Mouse (Mus musculus) olfactory bulb, adult 2 months (tissue): Measurements from ENCODE around the gene Krtap3-1. TPM values are rescaled to one million over a fixed set of nuclear protein-coding genes. Genes with fewer than 3 reads are reported as not detected.
"Not testable (repeated sequence)": the region's sequence is repeated elsewhere in the genome, so short reads cannot be mapped to it uniquely, and the experiment has no call there.

ENCODE experiments used
- H3K27ac ChIP-seq: fragments of 200-500 bp; 2 replicates; pipeline ENCODE4 v1.5.1; 2012; ENCODE audit warnings: low read depth, low read length; ENCODE audit not compliant: insufficient read depth
- H3K4me1 ChIP-seq: fragments of 200-500 bp; 2 replicates; pipeline ENCODE4 v1.6.1; 2012; ENCODE audit warnings: low read length; ENCODE audit not compliant: control insufficient read depth, insufficient read depth
- H3K4me3 ChIP-seq: fragments of 200-500 bp; 2 replicates; pipeline ENCODE4 v1.5.1; 2012; ENCODE audit warnings: mild to moderate bottlenecking, low read depth, low read length, moderate library complexity; ENCODE audit not compliant: insufficient read depth
- CTCF ChIP-seq: fragments of 200-500 bp; IDR thresholded peaks from 2 replicates; pipeline ENCODE4 v1.5.1; 2012; ENCODE audit warnings: low read depth, mild to moderate bottlenecking, low read length, moderate library complexity; ENCODE audit not compliant: insufficient read depth
- POLR2A ChIP-seq: fragments of 200-500 bp; IDR thresholded peaks from 2 replicates; pipeline ENCODE4 v1.6.1; 2012; ENCODE audit warnings: mild to moderate bottlenecking, low read depth, low read length, moderate library complexity; ENCODE audit not compliant: insufficient read depth
- WGBS: fragments of 180-500 bp; shearing (Covaris S2); methylation state at CpG from one replicate; pipeline ENCODE4 v1.1.7; 2018; 5-methylcytosine and 5-hydroxymethylcytosine counted together
- polyA plus RNA-seq: library from polyadenylated mRNA; stranded (reverse); fragments of >200 nt; gene quantifications from 2 replicates; pipeline ENCODE4 v1.2.4, GENCODE M21; 2012; ENCODE audit warnings: low replicate concordance; ENCODE audit not compliant: missing spikeins, insufficient read depth, insufficient read length

Gene Krtap3-1
- not detected in 2 replicates for polyA plus RNA-seq

DNA sequence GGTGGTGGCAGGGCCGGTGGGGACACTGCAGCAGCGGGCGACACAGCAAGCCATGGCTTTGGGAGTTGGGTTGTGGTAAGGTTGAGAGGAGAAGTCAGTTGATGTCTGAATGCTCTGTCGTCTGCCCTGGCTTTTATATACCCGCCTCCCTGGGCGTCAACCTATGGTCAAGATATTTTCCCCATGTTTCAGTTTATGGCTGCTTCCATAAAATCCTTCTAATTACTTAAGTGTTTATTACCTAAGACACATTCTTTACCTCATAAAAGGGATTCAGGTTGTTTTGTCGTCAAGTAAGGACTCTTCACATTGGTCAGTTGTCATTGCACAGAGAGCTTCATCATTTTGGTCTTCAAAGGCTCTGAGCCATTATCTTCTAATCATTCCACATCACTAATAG, at the start of gene Krtap3-1:
TSS of gene Krtap3-1 (minus strand) at position 101 of the 400 bp plus-strand sequence.
- H3K4me1 ChIP-seq = no peaks in the 10 kb centered on the region
- TF ChIP-seq POLR2A (no peak), CTCF (no peak)
- no peak within 1 kb of the TSS for H3K27ac ChIP-seq
- no peak within 1 kb of the TSS for H3K4me3 ChIP-seq
- 93% methylated on average over 7 of the region's 7 CpGs for WGBS

DNA sequence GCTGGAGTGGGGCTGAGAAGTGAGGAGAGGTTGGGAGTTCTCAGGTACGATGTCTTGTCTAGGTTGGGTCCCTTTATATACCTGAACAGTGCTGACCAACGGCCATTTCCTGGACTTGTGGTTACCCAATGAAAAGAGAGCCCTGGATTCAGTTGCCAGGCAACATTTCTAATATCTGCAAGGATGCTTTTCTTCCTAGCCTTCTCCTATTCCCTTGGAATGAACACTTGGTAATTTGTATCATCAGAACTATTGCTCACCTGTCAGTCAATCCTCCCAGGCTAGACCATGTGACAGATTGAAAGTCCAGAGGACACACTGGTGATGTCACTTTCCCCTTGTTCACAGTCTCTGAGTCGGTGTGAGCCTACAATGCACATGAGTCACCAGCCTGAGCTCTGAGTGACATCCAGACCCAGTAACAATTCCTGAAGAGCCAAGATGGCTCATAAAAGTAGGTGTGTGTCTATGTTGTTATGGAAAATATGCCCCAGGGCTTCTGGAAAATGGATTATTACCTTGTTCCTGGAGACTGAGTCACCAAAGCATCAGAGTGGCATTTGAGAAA, 48.5 kb upstream of the Krtap3-1 start, which contains the start of gene Krtap2-4:
TSS of gene Krtap2-4 (minus strand) at position 51 of the 568 bp plus-strand sequence.
- no peak within 1 kb of the TSS for H3K4me3 ChIP-seq
- 54% methylated on average over 3 of the region's 3 CpGs for WGBS
- H3K4me1 ChIP-seq = no peaks in the 10 kb centered on the region
- no peak within 1 kb of the TSS for H3K27ac ChIP-seq
- TF ChIP-seq POLR2A = no peak
- no peak for TF ChIP-seq CTCF

DNA sequence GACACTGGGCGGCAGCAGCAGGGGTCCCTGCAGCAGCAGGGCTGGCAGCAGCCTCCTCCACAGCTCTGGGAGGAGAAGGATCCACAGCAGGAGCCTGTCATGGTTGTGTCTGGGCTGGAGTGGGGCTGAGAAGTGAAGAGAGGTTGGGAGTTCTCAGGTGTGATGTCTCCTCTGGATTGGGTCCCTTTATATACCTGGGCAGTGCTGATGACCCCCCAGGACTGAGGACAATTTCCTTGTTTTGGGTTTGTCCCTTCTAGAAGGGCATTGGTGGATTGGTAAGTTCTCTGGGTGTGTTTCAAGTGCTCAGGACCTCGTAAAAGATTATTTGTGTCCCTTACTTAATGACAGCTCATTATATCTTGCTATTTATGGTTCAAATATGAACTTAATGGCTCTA, 43.7 kb upstream of the Krtap3-1 start, which contains the start of gene Gm11937:
TSS of gene Gm11937 (minus strand) at position 101 of the 400 bp plus-strand sequence.
- not testable (repeated sequence) for H3K27ac ChIP-seq
- 89% methylated on average over 1 of the region's 2 CpGs for WGBS

DNA sequence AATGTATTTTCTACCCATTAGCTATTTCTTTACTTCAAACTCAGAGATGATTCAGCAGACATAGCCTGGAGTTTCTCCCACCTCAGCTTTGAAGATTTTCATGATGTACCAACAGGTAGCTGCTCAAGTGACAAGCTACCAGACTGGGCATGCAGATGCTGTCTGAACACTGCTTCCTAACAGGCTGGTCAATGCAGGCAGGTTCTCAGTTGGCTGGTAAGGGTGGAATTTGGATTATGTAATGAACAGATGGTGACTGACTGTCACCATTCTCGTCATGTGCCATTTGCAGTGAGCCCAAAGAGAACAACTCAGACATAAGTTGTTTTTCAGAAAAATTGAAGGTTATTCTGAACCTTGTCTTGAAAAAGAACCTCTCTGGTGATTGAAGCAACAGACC, 42.7 kb upstream of the Krtap3-1 start:
- Histone ChIP-seq H3K27ac (no peak overlapping the region), H3K4me3 (no peak overlapping the region), H3K4me1 (no peaks in the 10 kb centered on the region)
- WGBS = 83% methylated on average over 1 of the region's 1 CpGs
- TF ChIP-seq POLR2A = no peak

More for the DNA sequence above, 43.7 kb upstream of the Krtap3-1 start, which contains the start of gene Gm11937:
- not testable (repeated sequence) for H3K4me3 ChIP-seq, H3K4me1 ChIP-seq

DNA sequence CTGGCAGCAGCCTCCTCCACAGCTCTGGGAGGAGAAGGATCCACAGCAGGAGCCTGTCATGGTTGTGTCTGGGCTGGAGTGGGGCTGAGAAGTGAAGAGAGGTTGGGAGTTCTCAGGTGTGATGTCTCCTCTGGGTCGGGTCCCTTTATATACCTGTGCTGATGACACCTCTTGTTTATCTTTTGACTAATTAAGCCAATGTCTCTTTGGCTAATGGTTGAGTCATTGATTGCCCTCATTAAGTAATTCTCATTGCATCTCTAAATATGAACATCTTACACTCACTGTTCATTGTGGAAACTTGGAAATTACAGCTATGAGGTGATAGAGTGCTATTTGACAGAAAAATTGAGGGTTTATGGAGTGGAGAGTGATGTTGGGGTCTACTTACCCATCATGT, 36.8 kb upstream of the Krtap3-1 start, which contains the start of gene Gm11938:
TSS of gene Gm11938 (minus strand) at position 101 of the 400 bp plus-strand sequence.
- H3K4me1 ChIP-seq, H3K4me3 ChIP-seq, H3K27ac ChIP-seq: not testable (repeated sequence)
- 70% methylated on average over 1 of the region's 1 CpGs for WGBS

DNA sequence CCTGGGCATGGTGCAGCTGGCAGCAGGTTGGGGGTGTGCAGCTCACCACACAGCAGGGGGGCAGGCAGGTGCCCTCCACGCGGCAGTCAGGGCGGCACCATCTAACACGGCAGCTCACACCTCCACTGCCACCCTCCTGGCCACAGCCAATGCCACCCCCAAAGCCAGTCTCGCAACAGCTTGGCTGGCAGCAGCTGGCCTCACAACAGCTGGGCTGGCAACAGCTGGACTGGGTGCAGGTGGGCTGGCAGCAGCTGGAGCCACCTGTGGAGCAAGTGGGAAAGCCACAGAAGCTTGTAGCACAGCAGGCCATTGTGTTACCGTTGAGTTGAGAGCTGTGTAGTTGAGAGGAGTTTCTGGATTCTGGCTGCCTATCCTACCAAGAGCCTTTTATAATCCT, 31.3 kb upstream of the Krtap3-1 start, which contains the start of gene Krtap9-3:
TSS of gene Krtap9-3 (minus strand) at position 364 of the 400 bp plus-strand sequence.
- not testable (repeated sequence) for H3K4me3 ChIP-seq, H3K4me1 ChIP-seq, H3K27ac ChIP-seq
- WGBS = 80% methylated on average over 6 of the region's 6 CpGs

DNA sequence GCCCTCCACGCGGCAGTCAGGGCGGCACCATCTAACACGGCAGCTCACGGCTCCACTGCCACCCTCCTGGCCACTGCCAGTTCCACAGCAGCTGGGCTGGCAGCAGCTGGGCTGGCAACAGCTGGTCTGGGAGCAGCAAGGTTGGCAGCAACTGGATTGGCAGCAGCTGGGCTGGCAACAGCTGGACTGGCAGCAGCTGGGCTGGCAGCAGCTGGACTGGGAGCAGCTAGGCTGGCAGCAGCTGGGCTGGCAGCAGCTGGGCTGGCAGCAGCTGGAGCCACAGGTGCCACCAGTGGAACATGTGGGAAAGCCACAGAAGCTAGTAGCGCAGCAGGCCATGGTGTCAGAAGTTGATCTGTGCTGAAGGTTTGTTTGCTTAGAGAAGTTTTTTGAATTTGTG, 24.6 kb upstream of the Krtap3-1 start, which contains the start of gene Krtap1-3:
TSS of gene Krtap1-3 (minus strand) at position 359 of the 400 bp plus-strand sequence.
- Histone ChIP-seq H3K27ac (no peak within 1 kb of the TSS), H3K4me1 (no peaks in the 10 kb centered on the region), H3K4me3 (no peak within 1 kb of the TSS)
- WGBS = 82% methylated on average over 6 of the region's 6 CpGs
- TF ChIP-seq POLR2A = no peak
- TF ChIP-seq CTCF = no peak

DNA sequence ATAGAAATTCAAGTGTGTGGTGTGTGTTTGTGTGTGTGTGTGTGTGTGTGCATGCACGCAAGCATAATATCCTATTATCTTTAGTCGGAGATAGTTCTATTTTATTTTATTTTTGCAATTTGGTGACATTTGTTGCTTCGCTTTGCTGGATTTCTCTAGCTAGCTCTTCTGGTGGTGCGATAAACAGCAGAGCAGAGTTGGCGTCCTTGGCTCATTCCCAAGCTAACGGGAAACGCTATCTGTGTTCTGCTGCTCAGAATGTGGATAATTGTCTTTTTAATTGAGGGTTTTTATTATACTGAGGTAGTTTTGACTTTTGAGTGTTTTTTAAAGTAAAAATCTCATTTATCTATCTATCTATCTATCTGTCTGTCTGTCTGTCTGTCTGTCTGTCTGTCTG, 18.7 kb upstream of the Krtap3-1 start:
- Histone ChIP-seq H3K27ac (no peak overlapping the region), H3K4me3 (no peak overlapping the region), H3K4me1 (peaks cover 8% of the 10 kb centered on the region)
- 48% methylated on average over 7 of the region's 7 CpGs for WGBS
- TF ChIP-seq CTCF (no peak), POLR2A (no peak)

DNA sequence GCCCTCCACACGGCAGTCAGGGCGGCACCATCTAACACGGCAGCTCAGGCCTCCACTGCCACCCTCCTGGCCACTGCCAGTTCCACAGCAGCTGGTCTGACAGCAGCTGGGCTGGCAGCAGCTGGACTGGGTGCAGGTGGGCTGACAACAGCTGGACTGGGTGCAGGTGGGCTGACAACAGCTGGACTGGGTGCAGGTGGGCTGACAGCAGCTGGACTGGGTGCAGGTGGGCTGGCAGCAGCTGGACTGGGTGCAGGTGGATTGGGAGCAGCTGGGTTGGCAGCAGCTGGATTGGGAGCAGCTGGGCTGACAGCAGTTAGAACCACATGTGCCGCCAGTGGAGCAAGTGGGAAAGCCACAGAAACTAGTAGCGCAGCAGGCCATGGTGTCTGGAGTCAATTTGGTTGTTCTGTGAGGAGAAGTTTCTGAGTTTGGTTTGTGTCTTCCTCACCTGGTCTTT, 16.8 kb upstream of the Krtap3-1 start, which contains the start of gene Krtap1-4:
TSS of gene Krtap1-4 (minus strand) at position 410 of the 460 bp plus-strand sequence.
- Histone ChIP-seq H3K27ac (no peak within 1 kb of the TSS), H3K4me3 (no peak within 1 kb of the TSS), H3K4me1 (peaks cover 8% of the 10 kb centered on the region)
- no peak for TF ChIP-seq POLR2A
- no peak for TF ChIP-seq CTCF
- 75% methylated on average over 5 of the region's 5 CpGs for WGBS

DNA sequence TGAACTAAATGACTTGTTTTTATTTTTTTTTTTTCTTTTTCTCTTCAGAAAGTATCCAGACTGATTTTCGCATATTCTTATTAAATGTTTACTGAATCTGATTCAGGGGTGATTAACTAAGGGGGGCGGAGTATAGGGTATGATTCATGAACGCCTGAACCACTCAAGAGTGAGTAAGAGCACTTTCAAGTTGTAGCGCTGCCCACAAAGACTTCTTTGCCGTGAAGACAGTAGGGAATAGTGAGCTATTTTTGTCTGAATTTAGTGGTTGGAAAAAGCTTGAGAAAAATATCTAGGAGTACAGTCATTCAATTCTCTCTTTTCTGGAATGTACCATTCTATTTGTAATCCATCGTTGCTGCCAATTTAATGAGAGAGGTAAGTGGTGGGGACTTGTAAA, 15.1 kb upstream of the Krtap3-1 start:
- TF ChIP-seq CTCF = no peak
- TF ChIP-seq POLR2A = no peak
- Histone ChIP-seq H3K4me1 (peaks cover 8% of the 10 kb centered on the region), H3K27ac (no peak overlapping the region), H3K4me3 (no peak overlapping the region)
- WGBS = 29% methylated on average over 6 of the region's 6 CpGs
